In the genomic region with DNA sequence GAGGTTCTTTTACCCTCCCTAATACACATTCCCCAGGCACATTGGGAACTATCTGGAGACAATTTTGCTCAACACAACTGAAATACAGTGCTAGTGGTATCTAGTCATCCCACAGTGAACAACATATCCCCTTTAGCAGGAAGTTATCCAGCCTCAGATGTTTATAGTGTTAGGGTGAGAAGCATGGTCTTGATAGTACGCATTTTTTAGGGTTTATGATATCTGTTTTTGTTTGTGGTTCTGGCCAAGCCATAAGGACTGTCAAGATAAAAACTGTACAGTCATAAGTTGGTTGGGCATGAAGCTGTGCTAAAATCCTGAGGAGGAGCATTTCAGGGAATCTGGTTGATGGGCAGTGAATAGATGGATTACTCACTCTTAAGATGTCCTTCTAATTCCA, we compare ENCODE assay signal across 19 mouse cellular contexts.
DNase-seq lines count a peak whose midpoint lies in the region; ATAC-seq lines count a peak whose summit lies in the region.
"Had no signal": no experiment of that assay in that cellular context is flagged by ENCODE, and none has a peak within 500 bp of the region (broad histone marks: within the 10 kb centered on the region; RNA-seq: fewer than 3 reads in every experiment).

No protein-coding gene starts in this region.

- no peak overlapping the region for H3K4me2 ChIP-seq in liver, embryonic 11.5 days
- no peak overlapping the region for H3K4me2 ChIP-seq in liver, embryonic 13.5 days
- H3K4me2 ChIP-seq: embryonic facial prominence, embryonic 12.5 days; forebrain, embryonic 15.5 days; hindbrain, embryonic 12.5 days had no signal

- H3K27ac ChIP-seq in liver, embryonic 11.5 days (ENCODE audit: low read depth, low read length), result no peak overlapping the region
- no peak overlapping the region for H3K27ac ChIP-seq in liver, embryonic 13.5 days
- H3K27ac ChIP-seq: embryonic facial prominence, embryonic 12.5 days; forebrain, embryonic 15.5 days; hindbrain, embryonic 12.5 days had no signal

- H3K4me1 ChIP-seq in liver, embryonic 11.5 days (replicated peaks; ENCODE audit: control insufficient read depth, insufficient read depth, low read length), result no peaks in the 10 kb centered on the region
- peaks cover 5% of the 10 kb centered on the region for H3K4me1 ChIP-seq in liver, embryonic 13.5 days (replicated peaks)
- H3K4me1 ChIP-seq: embryonic facial prominence, embryonic 12.5 days; forebrain, embryonic 15.5 days; hindbrain, embryonic 12.5 days had no signal

- no peak for DNase-seq in liver, embryonic 11.5 days (ENCODE audit: low spot score)
- no peak for DNase-seq in liver
- no peak for DNase-seq in liver, embryonic 13.5 days
- no peak for DNase-seq in kidney, postnatal 10 days
- DNase-seq in kidney, postnatal 25 days, result no peak
- no peak for DNase-seq in cerebellum, adult 11 months
- DNase-seq: adrenal gland, adult 8-10 months; adrenal gland, postnatal 36 days; cerebellum, adult 8-10 months; cerebellum, postnatal 14 days; gastrocnemius, postnatal 25 days; heart, postnatal 10 days; heart, postnatal 4 days had no signal

- no peaks in the 10 kb centered on the region for H3K27me3 ChIP-seq in liver, embryonic 11.5 days (replicated peaks; ENCODE audit: control insufficient read depth, insufficient read depth, low read length)
- H3K27me3 ChIP-seq in liver, embryonic 13.5 days, result no peaks in the 10 kb centered on the region
- H3K27me3 ChIP-seq: embryonic facial prominence, embryonic 12.5 days had no signal

- WGBS in liver, embryonic 11.5 days, result 57% methylated on average over 1 of the region's 1 CpGs
- 16% methylated on average over 1 of the region's 1 CpGs for WGBS in liver, embryonic 13.5 days (ENCODE audit: insufficient replicate concordance)

- no peak overlapping the region for H3K9ac ChIP-seq in liver, embryonic 11.5 days (ENCODE audit: low read depth, low read length)
- no peak overlapping the region for H3K9ac ChIP-seq in liver, embryonic 13.5 days
- H3K9ac ChIP-seq: embryonic facial prominence, embryonic 12.5 days; forebrain, embryonic 15.5 days; hindbrain, embryonic 12.5 days had no signal

- no peaks in the 10 kb centered on the region for H3K9me3 ChIP-seq in liver, embryonic 11.5 days (ENCODE audit: control insufficient read depth, low read length)
- no peaks in the 10 kb centered on the region for H3K9me3 ChIP-seq in liver, embryonic 13.5 days (replicated peaks)
- H3K9me3 ChIP-seq: embryonic facial prominence, embryonic 12.5 days; forebrain, embryonic 15.5 days; hindbrain, embryonic 12.5 days had no signal

- ATAC-seq in liver, embryonic 11.5 days (replicated peaks; ENCODE audit: low FRiP score), result peak; percentile 61; the same call in 1 of the 2 replicates
- ATAC-seq in liver, embryonic 13.5 days (ENCODE audit: low read depth), result peak; percentile 70
- ATAC-seq in megakaryocyte progenitor cell, adult 5-6 weeks (replicated peaks; ENCODE audit: poor library complexity), result peak; percentile 91
- ATAC-seq: forebrain, embryonic 15.5 days; hindbrain, embryonic 16.5 days; inflammation-experienced regulatory T-cells, adult 6 months had no signal

- H3K4me3 ChIP-seq in liver, embryonic 11.5 days (ENCODE audit: low read depth, low read length), result no peak overlapping the region
- no peak overlapping the region for H3K4me3 ChIP-seq in liver, embryonic 13.5 days (replicated peaks)
- H3K4me3 ChIP-seq: embryonic facial prominence, embryonic 12.5 days; forebrain, embryonic 15.5 days; hindbrain, embryonic 12.5 days had no signal

- no peaks in the 10 kb centered on the region for H3K36me3 ChIP-seq in liver, embryonic 11.5 days (ENCODE audit: control insufficient read depth, insufficient read depth, low read length)
- H3K36me3 ChIP-seq in liver, embryonic 13.5 days, result no peaks in the 10 kb centered on the region
- H3K36me3 ChIP-seq: embryonic facial prominence, embryonic 12.5 days; forebrain, embryonic 15.5 days; hindbrain, embryonic 12.5 days had no signal
